Mouse (Mus musculus) urinary bladder, postnatal 4 days (tissue): Measurements from ENCODE around the gene Esp1.
"Not testable (repeated sequence)": the region's sequence is repeated elsewhere in the genome, so short reads cannot be mapped to it uniquely, and the experiment has no call there.

Experiments
- DNase-seq, 2 experiments: peaks; one replicate each; pipeline ENCODE4 v3.0.0; 2021 to 2022; ENCODE audit warnings: low spot score in 2 of 2

Gene Esp1

GRCm38 (mm10) chr17:40726820-40727219, at the start of gene Esp1:
TSS of gene Esp1 (plus strand) at chr17:40727120.
- DNase-seq: no peak

GRCm38 (mm10) chr17:40716273-40716672, 10.6 kb upstream of the Esp1 start:
- no peak for DNase-seq

GRCm38 (mm10) chr17:40717055-40717454, 9.9 kb upstream of the Esp1 start:
- not testable (repeated sequence) for DNase-seq

GRCm38 (mm10) chr17:40731296-40731695, 4.4 kb downstream of the Esp1 start:
- DNase-seq: no peak

- no peak for DNase-seq
These were observed 4.8 kb downstream of the Esp1 start for GRCm38 (mm10) chr17:40731724-40732123.

GRCm38 (mm10) chr17:40763662-40764061, 36.7 kb downstream of the Esp1 start:
- DNase-seq: no peak

- no peak for DNase-seq
These were observed 40.2 kb downstream of the Esp1 start for GRCm38 (mm10) chr17:40767120-40767519.
